Mouse (Mus musculus) bone marrow macrophage, adult 2 months (primary cell): ENCODE measurements around the gene Narf.

Experiments
- CTCF ChIP-seq: IDR thresholded peaks from 2 replicates; pipeline ENCODE4 v1.5.1; 2012; ENCODE audit warnings: low read depth, mild to moderate bottlenecking, low read length, moderate library complexity
- POLR2A ChIP-seq: IDR thresholded peaks from 2 replicates; pipeline ENCODE4 v1.6.1; 2012; ENCODE audit warnings: mild to moderate bottlenecking, low read depth, low read length, borderline replicate concordance

GRCm38 (mm10) chr11:121231191-121231590 lies 5.9 kb upstream of the Narf start:
- no peak for TF ChIP-seq CTCF
- TF ChIP-seq POLR2A = no peak
